Mouse (Mus musculus): ENCODE results near the gene Tmub1.

GRCm38 (mm10) chr5:24426556-24427284 is 20.9 kb downstream of the Tmub1 start:
- TF ChIP-seq CTCF (IDR thresholded peaks at IDR 0.05; ENCODE audit: extremely low read depth, insufficient read depth, low read length): no peak
- TF ChIP-seq POLR2A (IDR thresholded peaks at IDR 0.05; ENCODE audit: extremely low read depth, insufficient read depth, low read length): no peak

Data from cortical plate, adult 2 months (tissue).